Mouse (Mus musculus) liver, postnatal 0 days (tissue): ENCODE data around the gene Sox8.

Source experiments
- CTCF ChIP-seq: sonication (generic); IDR thresholded peaks from 2 replicates; pipeline ENCODE4 v1.5.1; 2016; ENCODE audit warnings: antibody characterized with exemption, low read depth
- EP300 ChIP-seq: IDR thresholded peaks from 2 replicates; pipeline ENCODE4 v1.6.1; 2016; ENCODE audit warnings: antibody characterized with exemption, low read depth, mild to moderate bottlenecking

- no peak for TF ChIP-seq CTCF
- TF ChIP-seq EP300, result no peak
These were observed 9.8 kb downstream of the Sox8 start for GRCm38 (mm10) chr17:25560554-25561222.
